Mouse (Mus musculus): ENCODE results near the gene Tas2r140. TPM values are rescaled to one million over a fixed set of nuclear protein-coding genes. Genes with fewer than 3 reads are reported as not detected.

Tas2r140 gene
- not detected in 2 replicates for polyA plus RNA-seq (2016; fragmentation: Nextera tagmentation; extraction: Ambion mirVana)

GRCm38 (mm10) chr6:133055716-133056115 lies at the start of gene Tas2r140:
Gene Tas2r140 (minus strand): TSS chr6:133055816.
- H3K4me1 ChIP-seq (replicated peaks) = no peaks in the 10 kb centered on the region

DNA sequence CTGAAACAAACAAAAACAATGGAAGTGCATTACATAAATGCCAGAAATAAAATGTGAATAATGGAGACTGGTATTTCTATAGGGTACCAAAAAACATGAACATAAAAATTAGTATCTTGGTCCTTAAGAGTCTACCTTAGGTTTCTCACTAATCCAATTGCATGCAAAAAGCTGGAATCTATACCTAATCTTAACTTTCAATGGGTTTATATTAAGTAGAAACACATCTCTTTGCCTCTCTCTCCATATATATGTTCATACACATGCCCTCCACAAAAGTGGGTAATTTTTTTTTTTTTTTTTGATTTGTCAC lies 48.9 kb upstream of the Tas2r140 start, which contains the start of gene Smim10l1:
Gene Smim10l1, plus strand, starts transcription at position 301 of the 313 bp plus-strand sequence.
- Histone ChIP-seq H3K36me3 (peaks cover 14% of the 10 kb centered on the region), H3K4me1 (replicated peaks) (no peaks in the 10 kb centered on the region), H3K27ac (peak within 1 kb of the TSS; percentile 99), H3K27me3 (ENCODE audit: insufficient read depth, poor library complexity, severe bottlenecking) (no peaks in the 10 kb centered on the region), H3K4me3 (peak within 1 kb of the TSS; percentile 83), H3K9me3 (no peaks in the 10 kb centered on the region)
- no peak for DNase-seq (ENCODE audit: low spot score)

More at GRCm38 (mm10) chr6:133055716-133056115, at the start of gene Tas2r140:
- Histone ChIP-seq H3K36me3 (no peaks in the 10 kb centered on the region), H3K9me3 (0 out of 2 replicates have a peak, but pooled peaks cover 3% of the 10 kb centered on the region), H3K4me3 (no peak within 1 kb of the TSS), H3K27ac (no peak within 1 kb of the TSS), H3K27me3 (ENCODE audit: insufficient read depth, poor library complexity, severe bottlenecking) (no peaks in the 10 kb centered on the region)
- DNase-seq (ENCODE audit: low spot score) = no peak

GRCm38 (mm10) chr6:133102430-133102829 lies 46.8 kb upstream of the Tas2r140 start:
- DNase-seq (ENCODE audit: low spot score) = no peak
- Histone ChIP-seq H3K4me1 (replicated peaks) (no peaks in the 10 kb centered on the region), H3K4me3 (no peak overlapping the region), H3K27me3 (ENCODE audit: insufficient read depth, poor library complexity, severe bottlenecking) (no peaks in the 10 kb centered on the region), H3K9me3 (no peaks in the 10 kb centered on the region), H3K27ac (no peak overlapping the region), H3K36me3 (0 out of 2 replicates have a peak, but pooled peaks cover 2% of the 10 kb centered on the region)
- 56% methylated on average over 1 of the region's 1 CpGs for WGBS

GRCm38 (mm10) chr6:133092226-133092625 lies 36.6 kb upstream of the Tas2r140 start:
- Histone ChIP-seq H3K4me3 (no peak overlapping the region), H3K9me3 (no peaks in the 10 kb centered on the region), H3K27ac (no peak overlapping the region), H3K27me3 (ENCODE audit: insufficient read depth, poor library complexity, severe bottlenecking) (no peaks in the 10 kb centered on the region), H3K36me3 (no peaks in the 10 kb centered on the region), H3K4me1 (replicated peaks) (no peaks in the 10 kb centered on the region)
- WGBS = 72% methylated on average over 8 of the region's 8 CpGs
- no peak for DNase-seq (ENCODE audit: low spot score)

DNA sequence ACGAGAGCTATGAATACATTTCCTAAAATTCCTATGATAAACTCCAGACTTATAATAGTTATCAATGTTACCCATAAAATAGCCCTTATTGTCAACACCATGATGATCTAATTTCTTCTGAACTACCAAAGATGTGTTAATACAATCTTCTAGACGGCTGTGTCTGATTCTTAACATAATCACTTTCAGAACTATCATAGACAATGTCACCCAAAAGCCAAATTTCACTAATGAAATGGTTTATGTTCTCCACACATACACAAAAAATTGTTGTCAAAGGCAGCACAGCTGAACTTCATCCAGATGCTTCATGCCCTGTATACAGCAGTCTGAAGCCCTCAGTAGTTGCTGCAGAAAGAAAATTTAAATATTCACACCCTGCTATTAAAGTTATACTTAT lies 18.6 kb downstream of the Tas2r140 start, which contains the start of gene Tas2r103:
Gene Tas2r103, minus strand, starts transcription at position 101 of the 400 bp plus-strand sequence.
- no peak for DNase-seq (ENCODE audit: low spot score)

More for the DNA sequence above, 18.6 kb downstream of the Tas2r140 start, which contains the start of gene Tas2r103:
- Histone ChIP-seq H3K27ac (no peak within 1 kb of the TSS), H3K9me3 (no peaks in the 10 kb centered on the region), H3K36me3 (no peaks in the 10 kb centered on the region), H3K27me3 (ENCODE audit: insufficient read depth, poor library complexity, severe bottlenecking) (no peaks in the 10 kb centered on the region), H3K4me3 (no peak within 1 kb of the TSS), H3K4me1 (replicated peaks) (no peaks in the 10 kb centered on the region)
- WGBS = 88% methylated on average over 2 of the region's 2 CpGs

Other genes starting within 250 kb of the Tas2r140 start
- gene Tas2r123, start 208.7 kb downstream of the Tas2r140 start, polyA plus RNA-seq (2016; fragmentation: Nextera tagmentation; extraction: Ambion mirVana) = not detected in 2 replicates
- not detected in 2 replicates for gene Tas2r116, start 200.4 kb downstream of the Tas2r140 start, polyA plus RNA-seq (2016; fragmentation: Nextera tagmentation; extraction: Ambion mirVana)
- gene Tas2r110, start 187.8 kb downstream of the Tas2r140 start, polyA plus RNA-seq (2016; fragmentation: Nextera tagmentation; extraction: Ambion mirVana) = not detected in 2 replicates
- not detected in 2 replicates for gene Tas2r113, start 162.8 kb downstream of the Tas2r140 start, polyA plus RNA-seq (2016; fragmentation: Nextera tagmentation; extraction: Ambion mirVana)
- gene Tas2r125, start 146.2 kb downstream of the Tas2r140 start, polyA plus RNA-seq (2016; fragmentation: Nextera tagmentation; extraction: Ambion mirVana) = not detected in 2 replicates
- not detected in 2 replicates for gene Tas2r129, start 104.7 kb downstream of the Tas2r140 start, polyA plus RNA-seq (2016; fragmentation: Nextera tagmentation; extraction: Ambion mirVana)
- gene Tas2r131, start 97.9 kb downstream of the Tas2r140 start, polyA plus RNA-seq (2016; fragmentation: Nextera tagmentation; extraction: Ambion mirVana) = not detected in 2 replicates
- not detected in 2 replicates for gene Tas2r109, start 74.9 kb downstream of the Tas2r140 start, polyA plus RNA-seq (2016; fragmentation: Nextera tagmentation; extraction: Ambion mirVana)
- not detected in 2 replicates for gene Tas2r103, start 18.7 kb downstream of the Tas2r140 start, polyA plus RNA-seq (2016; fragmentation: Nextera tagmentation; extraction: Ambion mirVana)
- gene Smim10l1, start 49.1 kb upstream of the Tas2r140 start, polyA plus RNA-seq (2016; fragmentation: Nextera tagmentation; extraction: Ambion mirVana) = 72.9 and 73.8 TPM in 2 replicates
- gene 5530400C23Rik, start 236.4 kb upstream of the Tas2r140 start, polyA plus RNA-seq (2016; fragmentation: Nextera tagmentation; extraction: Ambion mirVana) = not detected in 2 replicates